Mouse (Mus musculus): ENCODE results near the gene Eya4.

- no peak for TF ChIP-seq CTCF (IDR thresholded peaks at IDR 0.05; ENCODE audit: low read depth, low read length)
- TF ChIP-seq POLR2A (IDR thresholded peaks at IDR 0.05; ENCODE audit: insufficient read depth, low read length) = no peak
- TF ChIP-seq EP300 (IDR thresholded peaks at IDR 0.05; ENCODE audit: insufficient read depth, low read depth, low read length) = no peak
These were observed 273.7 kb downstream of the Eya4 start for GRCm38 (mm10) chr10:23076691-23077385.

Measured in ES-Bruce4 (cell line).